Mouse (Mus musculus) midbrain, postnatal 0 days (tissue): ENCODE results near the gene Il2ra. TPM values are rescaled to one million over a fixed set of nuclear protein-coding genes. Genes with fewer than 3 reads are reported as not detected.
"Not testable (repeated sequence)": the region's sequence is repeated elsewhere in the genome, so short reads cannot be mapped to it uniquely, and the experiment has no call there.

ENCODE experiments used
- ATAC-seq: fragments of 200-750 bp; cut with Nextera tagmentation; 2 replicates; pipeline ENCODE4 v1.8.0; 2017; ENCODE audit warnings: moderate number of reproducible peaks, mild to moderate bottlenecking, moderate TSS enrichment, moderate library complexity; ENCODE audit not compliant: low FRiP score
- DNase-seq: peaks from one replicate; pipeline ENCODE4 v3.0.0-alpha.2; 2015; ENCODE audit warnings: low spot score
- H3K27ac ChIP-seq: fragments of 300-500 bp; sonication (generic); 2 replicates; pipeline ENCODE4 v1.5.1; 2014; ENCODE audit warnings: low read depth, mild to moderate bottlenecking, low read length, mixed read lengths
- H3K27me3 ChIP-seq: fragments of 300-500 bp; sonication (generic); 2 replicates; pipeline ENCODE4 v1.6.1; 2014; ENCODE audit warnings: low read length, control low read depth, mixed read lengths; ENCODE audit not compliant: insufficient read depth
- H3K36me3 ChIP-seq: fragments of 300-500 bp; sonication (generic); 2 replicates; pipeline ENCODE4 v1.6.1; 2014; ENCODE audit warnings: low read length, control low read depth, mixed read lengths; ENCODE audit not compliant: insufficient read depth
- H3K4me1 ChIP-seq: fragments of 300-500 bp; sonication (generic); 2 replicates; pipeline ENCODE4 v1.6.1; 2014; ENCODE audit warnings: mild to moderate bottlenecking, control low read depth, antibody characterized with exemption, low read length, mixed read lengths; ENCODE audit not compliant: insufficient read depth
- H3K4me2 ChIP-seq: fragments of 300-500 bp; sonication (generic); 2 replicates; pipeline ENCODE4 v1.6.1; 2014; ENCODE audit warnings: low read depth, mild to moderate bottlenecking, low read length, mixed read lengths; ENCODE audit not compliant: poor library complexity, severe bottlenecking
- H3K4me3 ChIP-seq: fragments of 300-500 bp; sonication (generic); 2 replicates; pipeline ENCODE4 v1.5.1; 2014; ENCODE audit warnings: low read depth, mild to moderate bottlenecking, low read length, moderate library complexity
- H3K9ac ChIP-seq: fragments of 300-500 bp; sonication (generic); replicated peaks from 2 replicates; pipeline ENCODE4 v1.6.1; 2014; ENCODE audit warnings: mild to moderate bottlenecking, low read length, moderate library complexity, mixed read lengths; ENCODE audit not compliant: poor library complexity, severe bottlenecking
- H3K9me3 ChIP-seq: fragments of 300-500 bp; sonication (generic); 2 replicates; pipeline ENCODE4 v1.6.1; 2016; ENCODE audit warnings: low read length, control low read depth
- CTCF ChIP-seq: IDR thresholded peaks from 2 replicates; pipeline ENCODE4 v1.5.1; 2016; ENCODE audit warnings: antibody characterized with exemption, mild to moderate bottlenecking
- WGBS: fragments of 180-500 bp; shearing (Covaris S2); extraction: QIAGEN DNeasy Blood & Tissue Kit; methylation state at CpG from one replicate; pipeline ENCODE4 v1.1.7; 2014; 5-methylcytosine and 5-hydroxymethylcytosine counted together
- polyA plus RNA-seq: library from polyadenylated mRNA; unstranded; fragments of >200 nt; fragmentation: Nextera tagmentation; extraction: Ambion mirVana; gene quantifications from 2 replicates; pipeline ENCODE4 v1.2.1, GENCODE M21; 2015
- total RNA-seq: library from RNA; depleted of rRNA; stranded (reverse); fragments of >200 nt; gene quantifications from 2 replicates; pipeline ENCODE4 v1.2.3, GENCODE M21; 2014

The Il2ra gene
- total and polyA plus RNA-seq, 2 experiments from 2014 or later: not detected

DNA sequence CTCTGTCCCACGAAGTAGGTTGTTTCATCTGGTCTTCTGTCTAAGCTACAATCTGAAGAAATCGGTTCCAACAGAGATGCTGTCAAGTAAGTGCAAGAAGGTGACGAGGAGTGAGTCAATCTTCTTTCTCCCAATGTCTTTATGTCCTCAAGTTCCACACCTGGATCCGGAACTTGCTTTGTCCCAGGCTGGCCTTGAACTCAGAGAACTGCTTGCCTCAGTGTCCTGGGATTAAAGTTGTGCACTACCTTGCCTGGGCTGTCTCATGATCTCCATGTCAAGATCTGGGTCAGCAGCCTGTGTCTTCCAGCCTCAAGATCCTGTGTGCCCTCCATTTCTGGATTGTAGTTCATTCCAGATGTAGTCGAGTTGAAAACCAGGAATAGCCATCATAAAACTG, 38.6 kb upstream of the Il2ra start, which contains the start of gene Rbm17:
Rbm17 (minus strand) TSS at position 101 of the 400 bp plus-strand sequence.
- Histone ChIP-seq H3K9me3 (no peaks in the 10 kb centered on the region), H3K4me2 (no peak within 1 kb of the TSS), H3K9ac (peak within 1 kb of the TSS; percentile 98), H3K36me3 (0 out of 2 replicates have a peak, but pooled peaks cover 4% of the 10 kb centered on the region), H3K4me1 (peaks cover 6% of the 10 kb centered on the region; the same call in 1 of the 2 replicates), H3K27ac (peak within 1 kb of the TSS; percentile 79), H3K27me3 (no peaks in the 10 kb centered on the region), H3K4me3 (peak within 1 kb of the TSS; percentile 95)
- DNase-seq (no peak), ATAC-seq (no peak)
- TF ChIP-seq CTCF: no peak
- whole genome bisulfite sequencing: 86% methylated on average over 5 of the region's 5 CpGs

DNA sequence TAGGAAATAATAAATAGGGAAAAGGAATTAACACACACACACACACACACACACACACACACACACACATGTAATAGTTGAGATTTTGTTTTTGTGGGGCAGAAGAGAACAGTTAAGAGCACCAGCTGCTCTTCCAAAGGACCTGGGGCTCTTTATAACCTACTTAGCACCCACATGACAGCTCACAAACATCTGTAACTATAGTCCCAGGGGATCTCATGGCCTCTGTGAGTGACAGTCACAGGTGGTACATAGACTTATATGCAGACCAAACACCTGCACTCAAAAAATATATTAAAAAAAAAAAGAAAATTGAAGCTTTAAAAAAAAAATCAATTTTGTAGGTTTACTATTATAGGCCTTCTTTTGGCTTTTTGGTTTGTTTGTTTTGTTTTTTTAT, 37.7 kb upstream of the Il2ra start:
- no peak for TF ChIP-seq CTCF
- no peak for DNase-seq
- Histone ChIP-seq H3K4me2 (no peak overlapping the region), H3K9ac (no peak overlapping the region), H3K27ac (no peak overlapping the region), H3K36me3 (0 out of 2 replicates have a peak, but pooled peaks cover 4% of the 10 kb centered on the region), H3K9me3 (no peaks in the 10 kb centered on the region), H3K4me3 (no peak overlapping the region), H3K4me1 (peaks cover 6% of the 10 kb centered on the region; the same call in 1 of the 2 replicates), H3K27me3 (no peaks in the 10 kb centered on the region)
- no peak for ATAC-seq

DNA sequence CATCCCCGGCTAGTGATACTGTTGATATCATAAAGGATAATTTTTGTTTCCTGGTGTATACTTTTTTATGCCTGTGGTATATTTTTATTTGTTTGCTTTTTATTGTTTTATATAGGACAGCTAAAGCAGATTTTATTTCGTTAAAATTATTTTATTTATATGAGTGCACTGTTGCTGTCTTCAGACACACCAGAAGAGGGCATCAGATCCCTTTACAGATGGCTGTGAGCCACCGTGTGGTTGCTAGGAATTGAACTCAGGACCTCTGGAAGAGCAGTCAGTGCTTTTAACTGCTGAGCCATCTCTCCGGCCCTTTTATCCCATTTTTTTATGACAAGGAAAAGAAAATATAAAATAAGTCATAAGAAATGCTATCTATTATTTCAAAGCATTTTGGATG, 35.9 kb upstream of the Il2ra start:
- WGBS: 82% methylated on average over 4 of the region's 4 CpGs
- not testable (repeated sequence) for H3K4me2 ChIP-seq, H3K4me3 ChIP-seq, H3K27ac ChIP-seq, H3K36me3 ChIP-seq, DNase-seq, H3K9me3 ChIP-seq, ATAC-seq, H3K27me3 ChIP-seq, H3K9ac ChIP-seq, H3K4me1 ChIP-seq

DNA sequence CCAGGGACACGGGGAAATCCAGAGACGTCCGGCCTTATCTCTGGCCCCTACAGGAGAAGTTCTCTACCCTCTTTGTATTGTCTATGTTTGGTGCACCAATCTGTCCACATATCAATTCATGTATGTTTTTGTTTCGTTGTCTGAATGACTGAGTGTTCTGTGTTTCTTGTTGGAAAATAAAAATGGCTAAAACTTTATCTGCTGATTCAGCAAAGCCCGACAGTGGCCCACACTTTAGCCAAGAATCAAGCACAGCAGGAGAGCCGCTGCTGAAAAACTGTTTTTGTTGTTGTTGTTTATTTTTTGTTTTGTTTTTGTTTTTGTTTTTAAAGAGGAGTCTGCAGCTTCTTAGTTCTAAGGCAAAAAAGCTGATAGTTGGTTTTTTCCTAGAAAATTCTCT, 29.7 kb upstream of the Il2ra start:
- not testable (repeated sequence) for H3K36me3 ChIP-seq, H3K9me3 ChIP-seq, H3K4me3 ChIP-seq, H3K27me3 ChIP-seq, H3K9ac ChIP-seq, DNase-seq, ATAC-seq, H3K4me2 ChIP-seq, H3K27ac ChIP-seq, H3K4me1 ChIP-seq
- 85% methylated on average over 6 of the region's 6 CpGs for WGBS

DNA sequence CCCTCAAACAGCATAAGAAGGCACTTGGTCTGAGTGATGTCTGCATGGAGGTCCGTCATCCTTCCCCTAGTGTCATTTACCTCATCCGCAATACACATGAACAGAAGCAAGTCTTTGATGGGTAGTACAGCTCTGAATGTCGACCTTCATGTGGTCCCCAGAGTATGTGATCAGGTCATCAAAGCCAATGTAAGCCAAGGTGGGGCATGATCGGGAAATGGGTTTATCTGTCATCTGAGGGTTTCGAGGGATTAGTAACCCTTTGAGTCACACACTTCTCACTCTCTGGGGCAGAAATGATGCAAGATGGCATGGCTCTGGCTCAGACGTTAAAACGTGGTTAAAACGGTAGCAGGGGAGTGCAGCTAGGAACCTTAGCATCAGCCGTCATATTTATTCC, 25.8 kb upstream of the Il2ra start:
- DNase-seq (no peak), ATAC-seq (no peak)
- Histone ChIP-seq H3K4me1 (no peaks in the 10 kb centered on the region), H3K4me2 (no peak overlapping the region), H3K9ac (no peak overlapping the region), H3K36me3 (no peaks in the 10 kb centered on the region), H3K27me3 (no peaks in the 10 kb centered on the region), H3K27ac (no peak overlapping the region), H3K9me3 (no peaks in the 10 kb centered on the region), H3K4me3 (no peak overlapping the region)
- WGBS: 93% methylated on average over 9 of the region's 9 CpGs
- TF ChIP-seq CTCF: no peak

DNA sequence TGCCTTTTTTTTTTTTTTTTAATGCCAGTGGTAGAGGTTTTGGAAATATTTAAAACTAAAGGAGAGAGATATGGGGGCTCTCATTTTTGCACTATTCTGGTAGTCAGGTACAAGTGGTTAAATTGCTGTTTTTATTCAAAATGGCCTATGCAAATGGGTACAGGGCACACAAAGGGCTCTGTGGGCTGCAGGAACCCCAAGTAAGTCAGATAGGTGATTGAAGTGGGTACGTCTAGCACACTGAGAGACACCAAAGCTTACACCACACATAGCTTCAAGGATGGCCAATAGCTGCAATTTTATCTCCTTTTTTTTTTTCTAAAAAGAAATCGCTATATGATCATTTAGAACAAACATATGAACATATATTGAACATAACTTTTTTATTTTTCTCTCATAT, 23.0 kb upstream of the Il2ra start:
- DNase-seq (no peak), ATAC-seq (no peak)
- Histone ChIP-seq H3K4me1 (no peaks in the 10 kb centered on the region), H3K27ac (no peak overlapping the region), H3K4me2 (no peak overlapping the region), H3K9ac (no peak overlapping the region), H3K4me3 (no peak overlapping the region), H3K9me3 (no peaks in the 10 kb centered on the region), H3K27me3 (no peaks in the 10 kb centered on the region), H3K36me3 (no peaks in the 10 kb centered on the region)
- 80% methylated on average over 2 of the region's 2 CpGs for WGBS
- no peak for TF ChIP-seq CTCF
